Mouse (Mus musculus) lung, embryonic 16.5 days (tissue): Measurements from ENCODE around the gene Mapkapk5. TPM values are rescaled to one million over a fixed set of nuclear protein-coding genes. Genes with fewer than 3 reads are reported as not detected.

Source experiments
- ATAC-seq: fragments of 200-750 bp; cut with Nextera tagmentation; 2 replicates; pipeline ENCODE4 v1.8.0; 2017; ENCODE audit warnings: low read depth, mild to moderate bottlenecking, moderate library complexity
- H3K27ac ChIP-seq: fragments of 300-500 bp; sonication (generic); 2 replicates; pipeline ENCODE4 v1.5.1; 2014; ENCODE audit warnings: mild to moderate bottlenecking, control low read depth, low read length
- H3K27me3 ChIP-seq: fragments of 300-500 bp; sonication (generic); 2 replicates; pipeline ENCODE4 v1.6.1; 2014; ENCODE audit warnings: low read depth, low read length, mixed read lengths; ENCODE audit not compliant: control insufficient read depth, insufficient read depth
- H3K36me3 ChIP-seq: fragments of 300-500 bp; sonication (generic); 2 replicates; pipeline ENCODE4 v1.6.1; 2014; ENCODE audit warnings: low read length; ENCODE audit not compliant: control insufficient read depth, insufficient read depth
- H3K4me1 ChIP-seq: fragments of 300-500 bp; sonication (generic); replicated peaks from 2 replicates; pipeline ENCODE4 v1.6.1; 2014; ENCODE audit warnings: low read length, mixed read lengths; ENCODE audit not compliant: control insufficient read depth, insufficient read depth
- H3K4me2 ChIP-seq: fragments of 300-500 bp; sonication (generic); 2 replicates; pipeline ENCODE4 v1.6.1; 2014; ENCODE audit warnings: low read depth, low read length, control low read depth
- H3K4me3 ChIP-seq: fragments of 300-500 bp; sonication (generic); 2 replicates; pipeline ENCODE4 v1.5.1; 2014; ENCODE audit warnings: mild to moderate bottlenecking, low read length, control low read depth
- H3K9ac ChIP-seq: fragments of 300-500 bp; sonication (generic); 2 replicates; pipeline ENCODE4 v1.6.1; 2014; ENCODE audit warnings: low read length, control low read depth
- H3K9me3 ChIP-seq: fragments of 300-500 bp; sonication (generic); 2 replicates; pipeline ENCODE4 v1.6.1; 2016; ENCODE audit warnings: low read length; ENCODE audit not compliant: control insufficient read depth
- WGBS: fragments of 180-500 bp; shearing (Covaris S2); extraction: QIAGEN DNeasy Blood & Tissue Kit; methylation state at CpG from one replicate; pipeline ENCODE4 v1.1.7; 2014; 5-methylcytosine and 5-hydroxymethylcytosine counted together
- polyA plus RNA-seq: library from polyadenylated mRNA; unstranded; fragments of >200 nt; fragmentation: Nextera tagmentation; extraction: Ambion mirVana; gene quantifications from 2 replicates; pipeline ENCODE4 v1.2.1, GENCODE M21; 2015

Gene Mapkapk5
- polyA plus RNA-seq, 1 experiment from 2014 or later: 45.3 TPM

- H3K9me3 ChIP-seq: no peaks in the 10 kb centered on the region
- H3K4me3 ChIP-seq: no peak overlapping the region
- 21% methylated on average over 6 of the region's 6 CpGs for WGBS
- H3K27ac ChIP-seq: peak overlapping the region; percentile 75
- ATAC-seq: peak; percentile 79
- no peaks in the 10 kb centered on the region for H3K27me3 ChIP-seq
- H3K9ac ChIP-seq: no peak overlapping the region
- no peaks in the 10 kb centered on the region for H3K36me3 ChIP-seq
- H3K4me1 ChIP-seq: peaks cover 46% of the 10 kb centered on the region
- H3K4me2 ChIP-seq: peak overlapping the region; percentile 34
Measured at GRCm38 (mm10) chr5:121586400-121587039, 40.8 kb upstream of the Mapkapk5 start.

DNA sequence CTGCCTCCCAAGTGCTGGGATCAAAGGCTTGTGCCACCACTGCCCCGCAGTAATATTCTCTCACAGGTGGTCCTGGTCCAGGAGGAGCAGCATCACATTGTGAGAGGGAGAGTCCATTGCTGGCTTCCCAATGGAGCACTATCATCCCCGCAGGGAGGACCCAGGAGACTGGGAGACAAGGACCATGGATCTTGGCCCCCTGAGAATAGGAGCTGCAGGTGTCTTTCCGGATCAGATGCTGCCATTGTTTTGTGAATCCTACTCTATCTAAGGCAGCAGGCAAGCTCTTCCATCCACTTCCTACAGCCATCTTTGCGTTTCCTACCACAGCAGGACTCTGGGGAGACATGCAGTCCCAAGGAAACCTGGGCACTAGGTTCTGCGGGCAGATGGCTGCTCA is 40.0 kb upstream of the Mapkapk5 start:
- H3K27ac ChIP-seq: peak overlapping the region; percentile 75

DNA sequence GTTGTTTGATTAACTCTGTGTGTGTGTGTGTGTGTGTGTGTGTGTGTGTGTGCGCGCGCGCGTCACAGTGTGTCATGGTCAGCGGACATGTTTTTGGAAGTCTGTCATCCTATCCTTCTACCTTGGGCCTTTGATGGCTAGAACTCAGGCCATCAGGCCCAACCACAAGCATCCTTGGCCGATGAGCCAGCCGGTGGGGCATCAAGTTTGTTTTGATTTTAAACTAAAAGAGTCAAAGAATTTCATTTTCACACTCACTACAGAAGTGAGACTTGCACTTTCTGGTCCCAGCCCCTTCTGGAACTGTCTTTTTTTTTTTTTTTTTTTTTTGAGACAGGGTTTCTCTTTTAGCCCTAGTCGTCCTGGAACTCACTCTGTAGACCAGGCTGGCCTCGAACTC is 39.3 kb upstream of the Mapkapk5 start:
- WGBS: 94% methylated on average over 10 of the region's 10 CpGs
- Histone ChIP-seq H3K36me3 (peaks cover 2% of the 10 kb centered on the region; the same call in 1 of the 2 replicates), H3K4me3 (no peak overlapping the region), H3K4me1 (peaks cover 40% of the 10 kb centered on the region), H3K27ac (no peak overlapping the region), H3K4me2 (no peak overlapping the region), H3K27me3 (no peaks in the 10 kb centered on the region), H3K9ac (no peak overlapping the region; the same call in 1 of the 2 replicates), H3K9me3 (no peaks in the 10 kb centered on the region)
- ATAC-seq: no peak

More for the DNA sequence above, 40.0 kb upstream of the Mapkapk5 start:
- 83% methylated on average over 5 of the region's 5 CpGs for WGBS
- peaks cover 40% of the 10 kb centered on the region for H3K4me1 ChIP-seq
- no peak for ATAC-seq
- no peaks in the 10 kb centered on the region for H3K27me3 ChIP-seq
- no peaks in the 10 kb centered on the region for H3K9me3 ChIP-seq
- H3K4me3 ChIP-seq: no peak overlapping the region
- no peak overlapping the region for H3K9ac ChIP-seq
- no peak overlapping the region for H3K4me2 ChIP-seq
- no peaks in the 10 kb centered on the region for H3K36me3 ChIP-seq

DNA sequence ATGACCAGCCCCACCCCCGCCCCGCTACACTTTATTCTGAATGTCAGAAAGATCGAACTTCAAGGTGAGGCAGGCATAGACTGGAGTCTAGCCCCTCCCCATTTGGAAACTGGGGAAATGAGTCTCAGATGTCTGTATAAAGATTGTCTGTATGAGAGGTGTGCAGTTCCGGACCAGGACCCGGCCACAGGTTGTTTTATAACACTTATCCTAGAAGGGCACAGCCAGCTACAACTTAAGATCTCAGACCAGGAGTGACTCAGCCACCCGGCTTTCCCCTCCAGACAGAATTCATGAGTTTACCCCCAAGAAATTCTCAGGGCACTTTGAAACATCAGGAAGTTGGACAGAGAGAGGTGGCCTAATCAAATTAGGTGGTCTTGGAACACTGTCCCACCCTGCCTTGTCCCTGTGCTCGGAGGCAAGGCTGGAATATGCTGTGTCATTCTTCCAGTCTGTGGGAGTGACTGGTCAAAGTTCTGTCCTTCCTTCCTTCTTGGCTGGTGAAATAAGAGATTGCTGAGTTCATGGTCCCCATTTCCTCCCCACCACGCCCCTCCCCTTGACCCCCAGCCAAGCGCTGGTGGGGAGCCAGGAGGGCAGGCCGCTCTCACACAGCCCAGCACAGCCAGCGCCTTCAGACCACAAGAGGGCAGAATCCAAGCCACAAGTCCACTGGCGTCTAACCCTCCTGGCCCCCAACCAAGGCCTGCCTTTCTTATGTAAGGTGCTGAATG is 38.2 kb upstream of the Mapkapk5 start:
- no peaks in the 10 kb centered on the region for H3K9me3 ChIP-seq
- peak overlapping the region; percentile 83 for H3K27ac ChIP-seq
- no peak overlapping the region for H3K4me3 ChIP-seq
- H3K4me2 ChIP-seq: peak overlapping the region; percentile 36
- H3K9ac ChIP-seq: no peak overlapping the region; the same call in 1 of the 2 replicates
- peaks cover 9% of the 10 kb centered on the region for H3K36me3 ChIP-seq
- H3K27me3 ChIP-seq: no peaks in the 10 kb centered on the region
- peak; percentile 89 for ATAC-seq
- peaks cover 40% of the 10 kb centered on the region for H3K4me1 ChIP-seq
- WGBS: 48% methylated on average over 11 of the region's 12 CpGs

DNA sequence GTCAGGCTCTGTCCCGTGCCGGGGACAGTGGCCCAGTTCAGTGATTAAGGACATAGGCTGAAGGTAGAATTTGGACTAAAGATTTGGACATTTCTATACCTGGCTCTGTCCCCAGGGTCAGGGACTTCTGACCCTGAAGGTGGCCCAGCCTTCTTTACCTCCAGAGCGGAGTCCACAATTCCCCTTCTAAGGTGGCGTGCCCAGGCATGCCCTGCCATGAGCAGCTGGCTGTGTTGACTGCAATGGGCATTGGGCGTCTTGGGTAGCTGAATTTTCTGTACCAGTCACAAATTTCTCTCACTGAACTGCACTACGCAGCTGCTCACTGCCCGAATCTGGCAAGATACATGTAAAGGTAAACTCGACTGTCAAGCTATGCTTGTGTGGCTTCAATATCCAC is 36.2 kb upstream of the Mapkapk5 start:
- Histone ChIP-seq H3K9ac (no peak overlapping the region), H3K36me3 (peaks cover 12% of the 10 kb centered on the region), H3K4me2 (no peak overlapping the region), H3K4me3 (no peak overlapping the region), H3K27me3 (no peaks in the 10 kb centered on the region), H3K27ac (no peak overlapping the region), H3K4me1 (peaks cover 29% of the 10 kb centered on the region), H3K9me3 (no peaks in the 10 kb centered on the region)
- 92% methylated on average over 8 of the region's 8 CpGs for WGBS
- ATAC-seq: no peak

DNA sequence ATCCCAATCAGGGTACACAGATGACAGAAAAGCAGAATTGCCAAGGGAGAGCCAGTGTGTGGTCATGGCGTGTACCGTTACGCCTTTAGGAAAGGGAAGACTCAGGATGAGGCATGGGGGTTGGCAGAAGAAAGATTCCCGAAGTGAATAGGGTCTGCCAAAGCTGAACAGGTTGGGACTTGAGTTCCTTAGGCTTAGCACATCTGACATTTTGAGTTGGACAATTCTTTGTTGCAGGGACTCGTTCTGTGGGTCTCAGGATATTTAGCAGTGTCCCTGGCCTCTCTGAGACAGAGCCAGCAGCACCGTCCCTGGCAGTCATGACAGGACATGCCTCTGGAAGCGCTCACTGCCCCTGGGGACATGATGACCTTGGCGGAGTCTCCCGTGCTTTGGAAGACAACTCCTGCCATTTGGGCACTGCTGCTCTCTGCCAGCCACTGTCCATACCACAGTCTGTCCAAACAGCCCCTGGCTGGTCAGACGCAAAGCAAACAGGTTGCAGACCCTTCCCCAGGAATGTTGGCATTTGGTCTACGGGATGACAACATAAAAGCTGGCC is 31.3 kb upstream of the Mapkapk5 start:
- no peak overlapping the region for H3K9ac ChIP-seq
- no peaks in the 10 kb centered on the region for H3K4me1 ChIP-seq
- H3K27me3 ChIP-seq: no peaks in the 10 kb centered on the region
- ATAC-seq: no peak
- no peaks in the 10 kb centered on the region for H3K9me3 ChIP-seq
- no peak overlapping the region for H3K4me2 ChIP-seq
- no peak overlapping the region for H3K4me3 ChIP-seq
- 89% methylated on average over 11 of the region's 11 CpGs for WGBS
- H3K27ac ChIP-seq: no peak overlapping the region
- peaks cover 33% of the 10 kb centered on the region for H3K36me3 ChIP-seq

- no peak for ATAC-seq
- H3K4me2 ChIP-seq: no peak overlapping the region
- H3K4me3 ChIP-seq: no peak overlapping the region
- H3K36me3 ChIP-seq: peaks cover 33% of the 10 kb centered on the region
- 93% methylated on average over 11 of the region's 11 CpGs for WGBS
- no peak overlapping the region for H3K9ac ChIP-seq
- H3K9me3 ChIP-seq: no peaks in the 10 kb centered on the region
- no peak overlapping the region for H3K27ac ChIP-seq
- H3K27me3 ChIP-seq: no peaks in the 10 kb centered on the region
- H3K4me1 ChIP-seq: peaks cover 7% of the 10 kb centered on the region
Measured at GRCm38 (mm10) chr5:121575867-121576266, 30.2 kb upstream of the Mapkapk5 start.

- Histone ChIP-seq H3K27me3 (no peaks in the 10 kb centered on the region), H3K4me2 (no peak overlapping the region), H3K27ac (no peak overlapping the region), H3K9me3 (no peaks in the 10 kb centered on the region), H3K36me3 (peaks cover 27% of the 10 kb centered on the region), H3K4me3 (no peak overlapping the region), H3K4me1 (peaks cover 12% of the 10 kb centered on the region), H3K9ac (no peak overlapping the region)
- 82% methylated on average over 13 of the region's 13 CpGs for whole genome bisulfite sequencing
- no peak for ATAC-seq
Measured at GRCm38 (mm10) chr5:121574145-121574544, 28.4 kb upstream of the Mapkapk5 start.

GRCm38 (mm10) chr5:121570787-121571186 is 25.1 kb upstream of the Mapkapk5 start:
- Histone ChIP-seq H3K4me3 (no peak overlapping the region), H3K36me3 (peaks cover 20% of the 10 kb centered on the region), H3K4me2 (no peak overlapping the region), H3K27ac (peak overlapping the region; percentile 72), H3K4me1 (peaks cover 12% of the 10 kb centered on the region), H3K9me3 (no peaks in the 10 kb centered on the region), H3K9ac (no peak overlapping the region; the same call in 1 of the 2 replicates), H3K27me3 (no peaks in the 10 kb centered on the region)
- peak; percentile 64 for ATAC-seq
- WGBS: 0% methylated on average over 1 of the region's 1 CpGs
